Mouse (Mus musculus) erythroblast, adult 5-6 weeks (primary cell): ENCODE data around the gene Arhgap29. TPM values are rescaled to one million over a fixed set of nuclear protein-coding genes. Genes with fewer than 3 reads are reported as not detected.

Source experiments
- ATAC-seq: replicated peaks from 2 replicates; pipeline ENCODE4 v1.8.0; 2016; ENCODE audit warnings: moderate number of reproducible peaks, mild to moderate bottlenecking, moderate TSS enrichment, inconsistent platforms; ENCODE audit not compliant: poor library complexity, low FRiP score, severe bottlenecking
- total RNA-seq, 2 experiments: library from RNA; stranded (forward) in 1 of 2; stranded (reverse) in 1 of 2; fragments of 150-400 nt in 1 of 2; fragments of 200-764, 138-1000 nt in 1 of 2; gene quantifications; 2 replicates each; pipeline versions ENCODE4 v1.2.3 to v1.2.4; 2015 to 2017; ENCODE audit warnings: low replicate concordance in 2 of 2

The Arhgap29 gene
- total RNA-seq, 2 experiments from 2014 or later: 0.19 to 0.51 TPM

DNA sequence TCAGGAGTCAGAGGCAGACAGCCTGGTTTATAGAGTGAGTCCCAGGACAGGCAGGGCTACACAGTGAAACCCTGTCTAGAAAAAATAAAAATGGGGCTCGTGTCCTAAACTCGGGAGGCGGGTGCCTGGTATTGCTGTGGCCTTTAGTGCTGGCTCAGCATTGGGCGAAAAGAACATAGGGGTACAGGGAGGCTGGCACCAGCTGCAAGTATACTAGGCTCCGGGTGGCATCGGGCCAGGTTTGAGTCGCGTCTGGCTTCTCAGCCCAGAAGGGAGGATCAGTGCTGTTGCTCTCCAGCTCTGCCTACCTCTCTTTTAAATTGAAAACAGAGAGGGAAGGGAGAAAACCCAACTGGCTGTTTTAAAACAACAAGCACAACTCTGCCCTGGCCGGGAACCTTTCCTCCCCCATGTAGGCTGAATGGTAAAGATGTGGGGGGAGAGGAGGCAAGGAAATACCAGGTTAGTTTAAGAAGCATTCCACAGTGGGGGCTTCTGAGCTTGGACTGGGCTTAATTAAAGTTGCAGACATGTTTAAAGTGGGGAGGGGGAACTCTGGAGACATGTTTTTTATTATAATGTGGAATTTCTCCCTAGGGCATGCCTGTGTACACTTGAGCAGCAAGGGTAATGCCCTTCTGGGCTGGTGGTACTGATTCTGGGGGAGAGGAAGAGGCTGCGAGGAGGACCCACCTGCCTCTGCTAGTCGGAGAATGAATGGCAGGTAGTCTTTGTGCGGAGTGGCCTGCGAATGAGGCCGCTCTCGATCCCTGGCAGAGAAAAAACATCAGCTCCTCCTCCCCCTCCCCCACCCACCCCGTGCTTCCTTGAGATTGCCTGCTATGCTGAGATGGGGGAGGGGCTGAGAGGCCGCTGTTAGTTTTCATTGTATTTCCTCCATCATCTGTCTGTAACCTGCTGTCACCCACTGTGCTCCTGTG, 95.8 kb downstream of the Arhgap29 start:
- no peak for ATAC-seq

DNA sequence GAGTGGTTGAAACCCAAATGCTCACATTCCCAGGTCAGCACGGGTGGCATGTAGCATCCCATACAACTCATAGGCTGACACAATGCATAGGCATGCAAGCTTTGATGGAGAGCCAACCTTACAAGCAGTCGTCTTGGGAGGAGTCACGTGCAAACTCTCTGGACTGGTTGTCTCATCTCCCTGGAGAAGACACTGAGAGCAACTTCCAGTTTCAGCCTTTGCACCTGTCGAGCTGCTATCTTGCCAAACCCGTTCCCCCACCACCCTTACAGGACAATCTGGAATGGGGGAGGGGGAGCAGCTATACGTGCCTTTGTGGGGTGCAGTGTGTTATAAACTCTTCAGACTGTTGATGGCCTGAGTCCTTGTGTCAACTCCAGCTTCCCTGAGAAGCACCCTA, 96.8 kb downstream of the Arhgap29 start:
- ATAC-seq: no peak

DNA sequence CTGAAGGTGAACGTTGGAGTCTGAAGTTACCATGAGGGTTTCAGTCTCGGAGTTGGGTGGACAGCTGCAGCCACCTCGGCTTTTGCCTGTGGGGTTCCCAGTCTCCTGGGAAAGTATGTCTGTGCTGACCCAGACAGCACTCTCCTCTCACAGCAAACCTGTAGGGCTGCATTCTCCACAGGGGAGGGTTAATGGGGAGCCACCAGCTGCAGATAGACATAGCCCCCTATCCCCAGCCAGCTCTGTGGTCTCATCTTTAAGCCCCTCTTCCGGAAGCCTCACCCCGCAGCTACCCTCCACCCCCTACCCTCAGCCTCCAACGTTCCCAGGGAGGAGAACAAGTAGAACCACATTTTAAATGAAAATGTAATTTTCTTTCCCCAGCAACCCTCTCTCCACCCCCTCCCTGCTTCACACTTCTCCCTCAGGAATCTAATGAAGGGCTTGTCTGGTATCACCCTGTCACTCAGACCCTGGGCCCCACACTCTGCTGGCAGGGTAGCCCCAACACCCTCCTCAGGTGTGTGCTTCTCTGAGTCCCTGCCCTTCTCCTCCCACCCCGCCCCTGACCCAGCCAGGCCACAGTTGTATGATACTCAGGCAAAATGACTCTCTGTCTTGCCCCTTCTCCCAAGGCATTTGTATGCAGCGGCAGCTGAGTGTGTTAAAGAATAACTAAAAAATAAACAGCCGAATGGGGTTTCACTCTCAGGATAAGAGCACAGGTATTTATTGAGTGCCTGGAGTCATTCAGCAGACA, 106.3 kb downstream of the Arhgap29 start:
- no peak for ATAC-seq

GRCm38 (mm10) chr3:122062586-122062985, 110.2 kb downstream of the Arhgap29 start:
- ATAC-seq: no peak

DNA sequence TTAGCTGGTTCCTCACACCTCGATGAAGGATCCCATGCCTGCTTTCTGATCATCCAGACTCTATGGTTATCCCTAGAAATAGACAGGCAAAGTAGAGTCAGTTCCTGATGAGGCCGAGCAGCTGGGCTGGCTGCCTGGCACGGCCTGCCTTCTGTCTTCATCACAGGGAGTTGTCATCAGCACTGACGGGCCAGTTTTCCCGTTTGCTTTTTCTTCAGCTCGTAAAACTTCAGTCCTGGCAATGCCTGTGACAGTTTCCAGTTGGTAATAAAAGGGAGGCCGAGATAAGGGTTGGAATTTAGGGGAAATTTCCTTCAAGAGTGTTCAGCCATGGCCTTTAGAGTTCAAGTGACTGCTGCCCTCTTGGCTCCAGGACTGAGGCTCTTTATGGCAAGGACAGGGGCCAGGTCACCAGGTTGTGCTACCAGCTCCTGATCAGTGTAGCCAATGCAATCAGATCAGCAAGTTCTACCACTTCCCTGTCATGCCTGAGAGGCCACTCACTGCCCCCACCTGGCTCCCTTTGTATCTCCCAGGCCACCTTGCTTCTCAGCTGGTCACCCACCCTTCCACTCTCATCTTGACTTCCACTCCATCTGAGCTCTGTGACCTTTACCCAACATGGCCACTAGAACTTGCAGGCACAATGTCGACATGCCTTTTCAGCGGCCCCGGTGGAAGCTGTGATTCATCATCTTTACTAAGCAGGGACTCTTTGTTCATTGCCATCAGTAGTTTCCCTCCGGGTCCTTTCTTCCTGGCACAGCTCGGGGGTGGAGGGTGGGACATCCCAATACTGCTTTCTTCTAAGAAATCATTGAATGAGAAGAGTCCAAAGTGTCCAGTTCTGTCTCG, 112.4 kb downstream of the Arhgap29 start:
- no peak for ATAC-seq

Other genes starting within 250 kb of the Arhgap29 start
- gene F3, start 229.0 kb upstream of the Arhgap29 start, total RNA-seq (2015; ENCODE audit: low replicate concordance): not detected in 2 replicates
- gene F3, start 229.0 kb upstream of the Arhgap29 start, total RNA-seq (2017; ENCODE audit: low replicate concordance): 0.98 TPM in 1 of 2 replicates, not detected in the other
- gene Abcd3, start 137.2 kb upstream of the Arhgap29 start, total RNA-seq (2015; ENCODE audit: low replicate concordance): 7.3 and 9.8 TPM in 2 replicates
- 7.2 and 15.8 TPM in 2 replicates for gene Abcd3, start 137.2 kb upstream of the Arhgap29 start, total RNA-seq (2017; ENCODE audit: low replicate concordance)
- gene Abca4, start 91.9 kb downstream of the Arhgap29 start, total RNA-seq (2015; ENCODE audit: low replicate concordance): not detected in 2 replicates
- gene Abca4, start 91.9 kb downstream of the Arhgap29 start, total RNA-seq (2017; ENCODE audit: low replicate concordance): 0.51 TPM in 1 of 2 replicates, not detected in the other